15 mouse cellular contexts compared by ENCODE assay signal in the genomic region with DNA sequence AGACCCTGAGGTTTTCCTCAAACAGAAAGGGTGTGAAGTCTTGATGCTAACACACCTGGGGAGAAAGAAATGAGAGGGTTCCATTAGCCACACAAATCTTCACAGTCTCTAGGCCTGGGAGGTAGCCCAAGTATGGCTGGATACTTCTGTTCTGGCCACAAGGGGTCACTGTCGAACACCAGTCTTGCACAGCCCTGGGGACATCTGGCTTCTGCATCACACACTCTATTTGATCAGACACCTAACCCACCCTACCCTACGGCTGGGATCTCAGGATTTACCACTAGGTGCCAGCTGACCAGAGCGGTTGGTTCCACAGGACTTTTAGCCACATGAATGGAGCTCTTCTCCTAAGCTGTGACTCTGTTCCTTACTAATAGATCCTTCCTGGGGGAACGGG. TPM values are rescaled to one million over a fixed set of nuclear protein-coding genes. Genes with fewer than 3 reads are reported as not detected.
DNase-seq lines count a peak whose midpoint lies in the region; ATAC-seq and TF ChIP-seq lines count a peak whose summit lies in the region.
"Had no signal": no experiment of that assay in that cellular context is flagged by ENCODE, and none has a peak within 500 bp of the region (broad histone marks: within the 10 kb centered on the region; RNA-seq: fewer than 3 reads in every experiment).

No protein-coding gene starts in this region.

- no peaks in the 10 kb centered on the region for H3K4me1 ChIP-seq in kidney, postnatal 0 days (replicated peaks; ENCODE audit: insufficient read depth, low read length)
- H3K4me1 ChIP-seq in E14TG2a.4 (replicated peaks; ENCODE audit: low read depth, low read length): peaks cover 3% of the 10 kb centered on the region; the same call in 1 of the 2 replicates
- no peaks in the 10 kb centered on the region for H3K4me1 ChIP-seq in kidney, embryonic 15.5 days
- H3K4me1 ChIP-seq: forebrain, embryonic 15.5 days had no signal

- no peaks in the 10 kb centered on the region for H3K27me3 ChIP-seq in kidney, postnatal 0 days (ENCODE audit: insufficient read depth, low read length)
- peaks cover 42% of the 10 kb centered on the region for H3K27me3 ChIP-seq in E14TG2a.4 (ENCODE audit: insufficient read depth, low read length)
- no peaks in the 10 kb centered on the region for H3K27me3 ChIP-seq in kidney, embryonic 15.5 days
- H3K27me3 ChIP-seq: forebrain, embryonic 15.5 days had no signal

- no peak overlapping the region for H3K27ac ChIP-seq in kidney, postnatal 0 days
- no peak overlapping the region for H3K27ac ChIP-seq in kidney, embryonic 15.5 days
- H3K27ac ChIP-seq: forebrain, embryonic 15.5 days had no signal

- no peak overlapping the region for H3K9ac ChIP-seq in kidney, postnatal 0 days (ENCODE audit: low read depth, low read length)
- no peak overlapping the region for H3K9ac ChIP-seq in kidney, embryonic 15.5 days
- H3K9ac ChIP-seq: forebrain, embryonic 15.5 days had no signal

- no peak for DNase-seq in kidney, postnatal 0 days (ENCODE audit: low spot score)
- no peak for DNase-seq in kidney, postnatal 25 days
- DNase-seq in 3T3-L1 (ENCODE audit: low read depth, low spot score): peak; percentile 9
- DNase-seq in induced T-regulatory cell, adult 2 months (ENCODE audit: low read depth): peak; percentile 80
- DNase-seq in right cerebral cortex, adult 2 months (ENCODE audit: low spot score in 2 of 2): no peak
- DNase-seq: adrenal gland, postnatal 25 days; cerebellum, adult 9-10 months; gastrocnemius, postnatal 36 days; heart, postnatal 14 days; kidney, adult 8-10 months; right cerebral cortex, postnatal 14 days had no signal

- no peaks in the 10 kb centered on the region for H3K9me3 ChIP-seq in kidney, postnatal 0 days (replicated peaks; ENCODE audit: low read length)
- H3K9me3 ChIP-seq in E14TG2a.4 (ENCODE audit: low read length): peaks cover 3% of the 10 kb centered on the region
- H3K9me3 ChIP-seq in kidney, embryonic 15.5 days (replicated peaks): no peaks in the 10 kb centered on the region; the same call in 1 of the 2 replicates
- H3K9me3 ChIP-seq: forebrain, embryonic 15.5 days had no signal

- 92% methylated on average over 4 of the region's 4 CpGs for WGBS in kidney, postnatal 0 days
- WGBS in kidney, embryonic 15.5 days: 93% methylated on average over 4 of the region's 4 CpGs

- no peak overlapping the region for H3K4me2 ChIP-seq in kidney, postnatal 0 days (ENCODE audit: low read length)
- H3K4me2 ChIP-seq in kidney, embryonic 15.5 days: no peak overlapping the region
- H3K4me2 ChIP-seq: forebrain, embryonic 15.5 days had no signal

- H3K36me3 ChIP-seq in kidney, postnatal 0 days (ENCODE audit: insufficient read depth, low read length): no peaks in the 10 kb centered on the region
- H3K36me3 ChIP-seq in E14TG2a.4 (ENCODE audit: insufficient read depth, low read length): no peaks in the 10 kb centered on the region
- no peaks in the 10 kb centered on the region for H3K36me3 ChIP-seq in kidney, embryonic 15.5 days
- H3K36me3 ChIP-seq: forebrain, embryonic 15.5 days had no signal

- no peak for ATAC-seq in kidney, postnatal 0 days (replicated peaks; ENCODE audit: low FRiP score, low read depth)
- no peak for ATAC-seq in kidney, embryonic 15.5 days (replicated peaks; ENCODE audit: low FRiP score)
- ATAC-seq: forebrain, embryonic 15.5 days had no signal

- 0 out of 2 replicates have a peak, but pooled peaks have one; percentile 24 for TF ChIP-seq CTCF in kidney, postnatal 0 days (IDR thresholded peaks at IDR 0.05; ENCODE audit: low read depth)
- peak; percentile 44 for TF ChIP-seq CTCF in E14TG2a.4 (conservative IDR thresholded peaks at IDR 0.05; ENCODE audit: low read length)

- no peak overlapping the region for H3K4me3 ChIP-seq in kidney, postnatal 0 days (replicated peaks; ENCODE audit: low read depth, low read length)
- no peak overlapping the region for H3K4me3 ChIP-seq in E14TG2a.4 (replicated peaks; ENCODE audit: low read length)
- H3K4me3 ChIP-seq in kidney, embryonic 15.5 days (replicated peaks): no peak overlapping the region
- H3K4me3 ChIP-seq: forebrain, embryonic 15.5 days had no signal

RNA-seq across cellular contexts. Expression of a gene that starts 17.2 kb away (rescaled TPM):
- 0.05 TPM in 1 of 2 replicates, not detected in the other for polyA plus RNA-seq in kidney, postnatal 0 days (2015; fragmentation: Nextera tagmentation; extraction: Ambion mirVana)
- not detected in 2 replicates for polyA plus RNA-seq in kidney, embryonic 15.5 days (2015; fragmentation: Nextera tagmentation; extraction: Ambion mirVana)
- polyA plus RNA-seq: neural tube, embryonic 11.5 days had no signal

Comparison
In these comparisons a context has a peak if more than half of its experiments do, and no peak if none do; other contexts are left out.
1. DNase-seq: peak in 3T3-L1 (single experiment) and induced T-regulatory cell, adult 2 months (single experiment); none in kidney, postnatal 0 days (single experiment), kidney, postnatal 25 days (0 of 2) and right cerebral cortex, adult 2 months (0 of 2).